Mouse (Mus musculus) stomach, postnatal 0 days (tissue): Measurements from ENCODE around the gene Kcnj16.

Source experiments
- CTCF ChIP-seq: IDR thresholded peaks from 2 replicates; pipeline ENCODE4 v1.5.1; 2016; ENCODE audit warnings: antibody characterized with exemption, low read depth, mild to moderate bottlenecking, moderate library complexity
- EP300 ChIP-seq: optimal IDR thresholded peaks from 2 replicates; pipeline ENCODE3; 2016; ENCODE audit warnings: antibody characterized with exemption

DNA sequence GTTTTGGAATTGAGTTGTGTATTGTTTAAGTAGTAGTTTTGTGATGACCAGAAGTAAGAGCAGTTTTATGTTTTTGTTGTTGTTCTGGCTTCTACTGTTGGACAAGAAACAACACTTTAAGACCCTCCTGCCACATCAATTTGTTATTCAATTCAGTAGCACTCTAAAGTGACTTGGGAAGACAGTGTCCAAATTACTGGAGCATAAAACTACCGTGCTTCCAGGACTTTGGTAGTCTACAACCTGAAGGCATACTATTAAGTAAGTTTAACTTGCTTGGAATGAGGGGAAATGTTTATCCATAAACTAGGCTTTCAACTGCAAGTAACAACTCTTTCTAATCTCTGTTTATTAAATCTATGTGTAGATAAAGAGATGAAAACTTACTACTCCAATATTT lies 17.7 kb downstream of the Kcnj16 start:
- TF ChIP-seq CTCF, result no peak
- no peak for TF ChIP-seq EP300
